Mouse (Mus musculus) thymus, postnatal 4 days (tissue): ENCODE measurements around the gene Tex19.2.

ENCODE experiments used
- DNase-seq: peaks from one replicate; pipeline ENCODE4 v3.0.0; 2021

The Tex19.2 gene

GRCm38 (mm10) chr11:121118577-121118976, at the start of gene Tex19.2:
Gene Tex19.2, minus strand, starts transcription at chr11:121118677.
- DNase-seq = no peak

GRCm38 (mm10) chr11:121163751-121164150, 45.3 kb upstream of the Tex19.2 start:
- no peak for DNase-seq

GRCm38 (mm10) chr11:121160636-121161346, 42.3 kb upstream of the Tex19.2 start:
- DNase-seq = no peak

GRCm38 (mm10) chr11:121159971-121160370, 41.5 kb upstream of the Tex19.2 start, which contains the start of gene Uts2r:
Gene Uts2r, plus strand, starts transcription at chr11:121160271.
- no peak for DNase-seq

GRCm38 (mm10) chr11:121156411-121156891, 38.0 kb upstream of the Tex19.2 start:
- DNase-seq = peak; percentile 18

GRCm38 (mm10) chr11:121154203-121154602, 35.7 kb upstream of the Tex19.2 start:
- DNase-seq = no peak

GRCm38 (mm10) chr11:121148193-121148592, 29.7 kb upstream of the Tex19.2 start:
- DNase-seq = peak; percentile 23

- peak; percentile 21 for DNase-seq
Measured at GRCm38 (mm10) chr11:121145865-121146264, 27.4 kb upstream of the Tex19.2 start, which contains the start of gene Tex19.1. Gene Tex19.1, plus strand, starts transcription at chr11:121146143.

- no peak for DNase-seq
Measured at GRCm38 (mm10) chr11:121143325-121144015, 25.0 kb upstream of the Tex19.2 start.

- DNase-seq = no peak
Measured at GRCm38 (mm10) chr11:121138732-121139131, 20.3 kb upstream of the Tex19.2 start.

- no peak for DNase-seq
Measured at GRCm38 (mm10) chr11:121137682-121138081, 19.2 kb upstream of the Tex19.2 start.

GRCm38 (mm10) chr11:121134600-121134999, 16.1 kb upstream of the Tex19.2 start:
- DNase-seq = no peak

GRCm38 (mm10) chr11:121129616-121130015, 11.1 kb upstream of the Tex19.2 start:
- no peak for DNase-seq

- DNase-seq = no peak
Measured at GRCm38 (mm10) chr11:121127441-121127840, 9.0 kb upstream of the Tex19.2 start.

- no peak for DNase-seq
Measured at GRCm38 (mm10) chr11:121126395-121126794, 7.9 kb upstream of the Tex19.2 start.

- no peak for DNase-seq
Measured at GRCm38 (mm10) chr11:121125522-121126172, 7.2 kb upstream of the Tex19.2 start.

- no peak for DNase-seq
Measured at GRCm38 (mm10) chr11:121123438-121123837, 5.0 kb upstream of the Tex19.2 start.

GRCm38 (mm10) chr11:121122024-121122670, 3.7 kb upstream of the Tex19.2 start:
- no peak for DNase-seq

- DNase-seq = no peak
Measured at GRCm38 (mm10) chr11:121121151-121121550, 2.7 kb upstream of the Tex19.2 start.

GRCm38 (mm10) chr11:121118106-121118505, 371 bp downstream of the Tex19.2 start:
- DNase-seq = peak; percentile 26

GRCm38 (mm10) chr11:121112091-121112775, 6.2 kb downstream of the Tex19.2 start:
- DNase-seq = no peak

GRCm38 (mm10) chr11:121111601-121112000, 6.9 kb downstream of the Tex19.2 start:
- no peak for DNase-seq
